Mouse (Mus musculus) lung, adult 2 months (tissue): Measurements from ENCODE around the gene Zbtb20.

ENCODE experiments used
- CTCF ChIP-seq: fragments of 200-500 bp; IDR thresholded peaks from 2 replicates; pipeline ENCODE4 v1.5.1; 2011; ENCODE audit warnings: mild to moderate bottlenecking, low read length, control low read depth; ENCODE audit not compliant: insufficient read depth
- POLR2A ChIP-seq: fragments of 200-500 bp; IDR thresholded peaks from 2 replicates; pipeline ENCODE4 v1.6.1; 2011; ENCODE audit warnings: low read depth, mild to moderate bottlenecking, control low read depth, low read length, borderline replicate concordance; ENCODE audit errors: extremely low read depth

GRCm38 (mm10) chr16:43503636-43504010 lies 627.9 kb downstream of the Zbtb20 start:
- TF ChIP-seq CTCF (no peak), POLR2A (no peak)
